Mouse (Mus musculus) lung, embryonic 14.5 days (tissue): ENCODE measurements at regions not wholly inside any gene's neighbourhood (a gene's known extent, or its start where the extent isn't known, plus 50 kb on each side); places are given as distances from the start of the nearest gene placed in this dataset.

Experiments
- ATAC-seq: fragments of 200-750 bp; cut with Nextera tagmentation; 2 replicates; pipeline ENCODE4 v1.8.0; 2017; ENCODE audit warnings: mild to moderate bottlenecking, moderate TSS enrichment, moderate library complexity; ENCODE audit not compliant: insufficient read depth
- DNase-seq: peaks from one replicate; pipeline ENCODE4 v3.0.0-alpha.2; 2015
- H3K27ac ChIP-seq: fragments of 300-500 bp; sonication (generic); 2 replicates; pipeline ENCODE4 v1.5.1; 2014; ENCODE audit warnings: low read depth, mild to moderate bottlenecking, moderate library complexity
- H3K27me3 ChIP-seq: fragments of 300-500 bp; sonication (generic); 2 replicates; pipeline ENCODE4 v1.6.1; 2014; ENCODE audit warnings: low read length, control low read depth; ENCODE audit not compliant: insufficient read depth
- H3K36me3 ChIP-seq: fragments of 300-500 bp; sonication (generic); 2 replicates; pipeline ENCODE4 v1.6.1; 2014; ENCODE audit warnings: control low read depth; ENCODE audit not compliant: insufficient read depth
- H3K4me1 ChIP-seq: fragments of 300-500 bp; sonication (generic); 2 replicates; pipeline ENCODE4 v1.6.1; 2014; ENCODE audit warnings: antibody characterized with exemption, control low read depth; ENCODE audit not compliant: insufficient read depth
- H3K4me2 ChIP-seq: fragments of 300-500 bp; sonication (generic); 2 replicates; pipeline ENCODE4 v1.6.1; 2014; ENCODE audit warnings: mild to moderate bottlenecking
- H3K4me3 ChIP-seq: fragments of 300-500 bp; sonication (generic); 2 replicates; pipeline ENCODE4 v1.5.1; 2014; ENCODE audit warnings: low read depth, low read length
- H3K9ac ChIP-seq: fragments of 300-500 bp; sonication (generic); 2 replicates; pipeline ENCODE4 v1.6.1; 2014
- H3K9me3 ChIP-seq: fragments of 300-500 bp; sonication (generic); 2 replicates; pipeline ENCODE4 v1.6.1; 2016; ENCODE audit warnings: low read depth, low read length, control low read depth
- CTCF ChIP-seq: IDR thresholded peaks from 2 replicates; pipeline ENCODE4 v1.5.1; 2016; ENCODE audit warnings: antibody characterized with exemption, low read depth
- WGBS: fragments of 180-500 bp; shearing (Covaris S2); extraction: QIAGEN DNeasy Blood & Tissue Kit; methylation state at CpG from one replicate; pipeline ENCODE4 v1.1.7; 2014; 5-methylcytosine and 5-hydroxymethylcytosine counted together

DNA sequence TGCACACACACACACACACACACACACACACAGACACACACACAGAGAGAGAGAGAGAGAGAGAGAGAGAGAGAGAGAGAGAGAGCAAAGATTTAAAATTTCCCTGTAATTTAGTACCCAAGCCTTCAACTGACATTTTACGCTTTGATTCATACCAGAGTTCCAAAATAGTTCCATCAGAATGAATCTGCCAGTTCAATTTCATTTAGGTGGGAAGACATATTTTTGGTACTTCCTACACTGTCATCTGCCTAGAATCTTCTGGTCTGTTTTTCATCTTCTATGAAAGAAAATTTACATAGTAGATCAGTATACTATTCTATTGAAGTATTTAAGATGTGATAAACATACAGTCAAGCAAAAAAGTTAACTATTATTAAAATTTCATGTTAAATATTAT is 1177.4 kb downstream of the Zpld1 start:
- DNase-seq (no peak), ATAC-seq (no peak)
- 91% methylated on average over 1 of the region's 1 CpGs for WGBS
- no peak overlapping the region for H3K4me2 ChIP-seq
- H3K4me1 ChIP-seq: no peaks in the 10 kb centered on the region
- no peak overlapping the region for H3K27ac ChIP-seq
- no peak overlapping the region for H3K4me3 ChIP-seq
- H3K27me3 ChIP-seq: no peaks in the 10 kb centered on the region
- no peak for TF ChIP-seq CTCF
- H3K9ac ChIP-seq: no peak overlapping the region
- H3K36me3 ChIP-seq: no peaks in the 10 kb centered on the region
- no peaks in the 10 kb centered on the region for H3K9me3 ChIP-seq

DNA sequence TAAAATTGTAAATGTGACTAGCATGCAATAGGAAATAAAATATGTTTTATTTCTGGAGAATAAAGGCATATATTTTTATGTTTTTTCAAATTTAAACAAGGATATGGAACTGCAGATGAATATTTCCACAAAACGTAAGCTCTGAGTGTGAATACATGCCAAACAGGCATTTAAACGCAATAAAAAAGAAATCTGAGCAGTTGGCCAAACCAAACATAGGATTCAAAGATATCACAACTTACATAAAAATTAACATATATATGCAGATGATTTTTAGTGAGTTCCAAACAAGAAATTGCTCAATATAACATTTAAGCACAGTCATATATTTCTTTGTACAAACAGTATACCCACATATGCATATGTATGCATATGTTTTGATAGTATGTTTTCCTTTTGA is 1199.1 kb downstream of the Zpld1 start:
- no peaks in the 10 kb centered on the region for H3K9me3 ChIP-seq
- no peak overlapping the region for H3K27ac ChIP-seq
- 66% methylated on average over 2 of the region's 2 CpGs for WGBS
- TF ChIP-seq CTCF: no peak
- no peak overlapping the region for H3K9ac ChIP-seq
- no peaks in the 10 kb centered on the region for H3K27me3 ChIP-seq
- H3K4me3 ChIP-seq: no peak overlapping the region
- no peaks in the 10 kb centered on the region for H3K36me3 ChIP-seq
- no peak for DNase-seq
- H3K4me2 ChIP-seq: no peak overlapping the region
- H3K4me1 ChIP-seq: no peaks in the 10 kb centered on the region
- ATAC-seq: no peak

DNA sequence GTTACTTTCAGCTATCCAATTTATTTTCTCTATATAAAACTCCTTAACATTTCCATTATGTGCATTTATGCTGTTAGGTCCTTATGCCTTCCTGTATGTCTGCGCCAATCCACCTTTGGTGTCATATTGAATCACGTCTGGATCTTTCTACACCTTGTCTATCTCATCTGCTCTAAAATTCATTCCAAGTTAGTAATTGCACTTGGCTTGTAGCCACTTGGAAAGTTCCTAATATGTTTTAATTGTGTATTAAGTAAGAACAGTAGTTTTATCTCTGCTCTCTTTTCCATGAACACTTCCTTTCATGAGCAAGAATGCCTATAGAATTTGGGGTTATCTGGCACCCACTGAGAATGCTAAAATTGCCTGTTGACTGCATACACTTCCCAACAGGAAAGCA is 1205.6 kb downstream of the Zpld1 start:
- Histone ChIP-seq H3K4me2 (no peak overlapping the region), H3K27me3 (no peaks in the 10 kb centered on the region), H3K4me3 (no peak overlapping the region), H3K4me1 (no peaks in the 10 kb centered on the region), H3K9me3 (no peaks in the 10 kb centered on the region), H3K27ac (no peak overlapping the region), H3K9ac (no peak overlapping the region), H3K36me3 (no peaks in the 10 kb centered on the region)
- 71% methylated on average over 2 of the region's 2 CpGs for WGBS
- TF ChIP-seq CTCF: no peak
- DNase-seq: no peak
- no peak for ATAC-seq

DNA sequence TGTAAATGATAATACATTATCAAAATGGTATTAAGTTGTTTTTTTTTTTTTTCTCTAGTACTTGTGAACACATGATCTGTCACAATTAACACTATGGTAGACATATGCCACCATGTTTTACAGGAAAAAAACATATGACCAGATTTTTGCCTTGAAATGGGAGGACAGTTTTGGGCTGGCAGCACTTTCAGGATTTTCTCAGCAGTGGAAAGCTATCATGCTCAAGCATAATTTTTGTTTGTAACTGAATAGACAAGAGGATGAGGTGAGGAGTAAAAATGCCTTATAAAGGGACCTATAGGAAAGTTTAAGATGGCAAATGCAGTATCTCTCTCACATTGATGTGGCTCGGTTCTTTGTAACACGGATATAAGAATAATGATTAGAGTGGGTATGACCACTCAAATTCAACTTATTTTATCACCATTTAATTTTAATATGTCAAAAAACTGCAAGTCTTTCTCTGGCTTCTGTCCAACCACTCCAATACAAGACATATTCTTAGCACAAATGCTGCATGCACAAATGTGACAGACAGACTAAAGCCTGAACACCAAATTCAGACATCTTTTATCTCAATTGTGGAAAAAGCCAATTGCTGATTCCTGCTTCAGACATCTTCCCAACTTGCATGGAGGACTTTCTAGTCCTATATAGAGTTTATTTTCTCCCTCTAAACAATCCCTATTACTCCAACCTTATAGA is 1206.6 kb downstream of the Zpld1 start:
- no peaks in the 10 kb centered on the region for H3K27me3 ChIP-seq
- no peak overlapping the region for H3K9ac ChIP-seq
- no peaks in the 10 kb centered on the region for H3K9me3 ChIP-seq
- H3K4me1 ChIP-seq: no peaks in the 10 kb centered on the region
- no peak overlapping the region for H3K4me2 ChIP-seq
- H3K27ac ChIP-seq: no peak overlapping the region
- ATAC-seq (no peak), DNase-seq (no peak)
- WGBS: 75% methylated on average over 2 of the region's 2 CpGs
- no peaks in the 10 kb centered on the region for H3K36me3 ChIP-seq
- no peak for TF ChIP-seq CTCF
- H3K4me3 ChIP-seq: no peak overlapping the region

DNA sequence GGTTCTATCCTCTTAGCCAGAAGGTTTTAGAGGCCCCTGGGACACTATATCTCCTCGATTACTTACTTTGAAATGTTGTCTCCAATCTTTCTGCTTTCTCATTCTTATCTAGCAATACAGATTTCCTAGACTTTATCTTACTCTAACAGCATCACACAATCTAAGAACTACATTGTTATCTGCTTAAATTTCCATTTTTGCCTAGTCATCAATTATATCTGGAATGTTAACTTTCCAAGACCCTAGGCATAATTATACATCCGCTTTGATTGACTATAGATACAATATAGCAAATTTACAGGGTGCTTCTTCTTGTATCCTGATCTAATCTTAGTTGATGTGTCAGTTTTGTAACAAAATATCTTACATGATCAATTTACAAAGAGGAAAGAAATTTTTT is 1217.3 kb downstream of the Zpld1 start:
- WGBS: 71% methylated on average over 2 of the region's 2 CpGs
- no peaks in the 10 kb centered on the region for H3K27me3 ChIP-seq
- no peaks in the 10 kb centered on the region for H3K4me1 ChIP-seq
- ATAC-seq (no peak), DNase-seq (no peak)
- H3K36me3 ChIP-seq: no peaks in the 10 kb centered on the region
- H3K27ac ChIP-seq: no peak overlapping the region
- no peak overlapping the region for H3K9ac ChIP-seq
- H3K9me3 ChIP-seq: no peaks in the 10 kb centered on the region
- H3K4me3 ChIP-seq: no peak overlapping the region
- no peak overlapping the region for H3K4me2 ChIP-seq
- TF ChIP-seq CTCF: no peak

DNA sequence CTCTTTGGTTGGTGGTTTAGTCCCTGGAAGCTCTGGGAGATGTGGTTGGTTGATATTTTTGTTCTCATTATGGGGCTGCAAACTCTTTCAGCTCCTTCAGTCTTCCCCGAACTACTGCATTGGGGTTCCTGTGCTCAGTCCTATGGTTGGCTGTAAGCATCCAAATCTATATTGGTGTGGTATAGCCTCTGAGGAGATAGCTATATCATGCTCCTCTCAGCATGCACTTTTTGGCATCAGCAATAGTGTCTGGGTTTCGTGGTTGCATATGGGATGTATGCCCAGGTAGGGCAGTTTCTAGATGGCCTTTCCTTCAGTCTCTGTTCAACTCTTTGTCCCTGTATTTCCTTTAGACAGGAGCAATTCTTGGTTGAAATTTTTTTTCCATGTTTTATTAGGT is 1250.0 kb downstream of the Zpld1 start:
- Histone ChIP-seq H3K4me2 (no peak overlapping the region), H3K9me3 (no peaks in the 10 kb centered on the region), H3K27ac (no peak overlapping the region), H3K4me1 (no peaks in the 10 kb centered on the region), H3K4me3 (no peak overlapping the region), H3K9ac (no peak overlapping the region), H3K27me3 (no peaks in the 10 kb centered on the region), H3K36me3 (no peaks in the 10 kb centered on the region)
- ATAC-seq (no peak), DNase-seq (no peak)
- TF ChIP-seq CTCF: no peak
- WGBS: 80% methylated on average over 2 of the region's 2 CpGs

DNA sequence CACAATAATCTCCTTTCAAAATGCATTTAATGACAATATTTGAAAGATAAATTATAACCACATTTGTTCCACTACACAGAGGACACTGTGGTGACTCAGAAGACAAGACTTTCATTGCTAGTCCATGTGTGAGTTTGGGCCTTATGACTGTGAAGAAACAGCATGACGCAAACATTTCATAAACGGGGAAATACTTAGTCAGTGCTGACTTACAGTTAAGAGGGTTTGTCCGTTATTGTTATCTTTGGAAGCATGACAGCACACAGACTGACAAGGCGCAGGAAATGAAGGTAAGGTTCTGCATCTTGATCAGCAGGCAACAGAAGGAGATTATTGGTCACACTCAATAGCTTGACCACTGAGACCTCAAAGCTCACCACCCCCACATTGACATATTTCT is 1255.8 kb downstream of the Zpld1 start:
- no peaks in the 10 kb centered on the region for H3K4me1 ChIP-seq
- H3K9me3 ChIP-seq: no peaks in the 10 kb centered on the region
- no peak overlapping the region for H3K27ac ChIP-seq
- no peak for ATAC-seq
- WGBS: 82% methylated on average over 4 of the region's 4 CpGs
- no peak for DNase-seq
- no peaks in the 10 kb centered on the region for H3K36me3 ChIP-seq
- no peak for TF ChIP-seq CTCF
- H3K4me3 ChIP-seq: no peak overlapping the region
- H3K4me2 ChIP-seq: no peak overlapping the region
- H3K27me3 ChIP-seq: no peaks in the 10 kb centered on the region
- no peak overlapping the region for H3K9ac ChIP-seq

DNA sequence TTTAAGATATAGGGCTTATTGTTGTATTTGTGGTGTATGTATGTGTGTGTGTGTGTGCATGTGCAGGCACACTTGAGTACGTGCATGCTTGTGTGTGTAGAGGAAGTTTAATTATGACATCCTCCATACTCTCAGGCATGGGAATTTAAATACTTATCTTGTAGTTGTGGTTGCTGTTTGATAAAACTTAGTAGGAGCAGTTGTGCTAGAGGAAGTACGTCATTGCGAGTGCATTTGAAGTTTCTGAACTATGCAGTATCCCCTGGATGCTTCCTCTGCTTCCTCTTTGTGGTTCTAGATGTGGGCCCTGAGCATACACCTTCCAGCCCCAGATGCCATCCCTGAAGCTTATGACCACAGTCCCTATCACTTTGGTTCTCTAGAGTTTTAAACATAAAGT is 1281.5 kb downstream of the Zpld1 start:
- Histone ChIP-seq H3K4me2 (no peak overlapping the region), H3K4me1 (no peaks in the 10 kb centered on the region), H3K9ac (no peak overlapping the region), H3K4me3 (no peak overlapping the region), H3K36me3 (no peaks in the 10 kb centered on the region), H3K9me3 (no peaks in the 10 kb centered on the region), H3K27me3 (no peaks in the 10 kb centered on the region), H3K27ac (no peak overlapping the region)
- no peak for TF ChIP-seq CTCF
- no peak for DNase-seq
- ATAC-seq: no peak
- 78% methylated on average over 3 of the region's 3 CpGs for WGBS
